Mouse (Mus musculus) liver, embryonic 11.5 days (tissue): ENCODE results near the gene Plcxd1. TPM values are rescaled to one million over a fixed set of nuclear protein-coding genes. Genes with fewer than 3 reads are reported as not detected.

Source experiments
- ATAC-seq: fragments of 200-750 bp; cut with Nextera tagmentation; replicated peaks from 2 replicates; pipeline ENCODE4 v1.8.0; 2017; ENCODE audit warnings: moderate number of reproducible peaks, mild to moderate bottlenecking, moderate TSS enrichment, moderate library complexity; ENCODE audit not compliant: low FRiP score
- DNase-seq: peaks from one replicate; pipeline ENCODE4 v3.0.0-alpha.2; 2017; ENCODE audit warnings: low spot score
- H3K27ac ChIP-seq: fragments of 300-500 bp; sonication (generic); 2 replicates; pipeline ENCODE4 v1.5.1; 2014; ENCODE audit warnings: mild to moderate bottlenecking, low read depth, low read length, control low read depth
- H3K27me3 ChIP-seq: fragments of 300-500 bp; sonication (generic); replicated peaks from 2 replicates; pipeline ENCODE4 v1.6.1; 2014; ENCODE audit warnings: low read length, mixed read lengths; ENCODE audit not compliant: control insufficient read depth, insufficient read depth
- H3K36me3 ChIP-seq: fragments of 300-500 bp; sonication (generic); 2 replicates; pipeline ENCODE4 v1.6.1; 2014; ENCODE audit warnings: mild to moderate bottlenecking, low read length, moderate library complexity, mixed read lengths; ENCODE audit not compliant: control insufficient read depth, insufficient read depth
- H3K4me1 ChIP-seq: fragments of 300-500 bp; sonication (generic); replicated peaks from 2 replicates; pipeline ENCODE4 v1.6.1; 2014; ENCODE audit warnings: low read length, mixed read lengths; ENCODE audit not compliant: control insufficient read depth, insufficient read depth
- H3K4me2 ChIP-seq: fragments of 300-500 bp; sonication (generic); 2 replicates; pipeline ENCODE4 v1.6.1; 2014; ENCODE audit warnings: mild to moderate bottlenecking, control low read depth, moderate library complexity
- H3K4me3 ChIP-seq: fragments of 300-500 bp; sonication (generic); 2 replicates; pipeline ENCODE4 v1.5.1; 2014; ENCODE audit warnings: low read depth, low read length, control low read depth
- H3K9ac ChIP-seq: fragments of 300-500 bp; sonication (generic); 2 replicates; pipeline ENCODE4 v1.6.1; 2014; ENCODE audit warnings: low read depth, low read length, control low read depth
- H3K9me3 ChIP-seq: fragments of 300-500 bp; sonication (generic); 2 replicates; pipeline ENCODE4 v1.6.1; 2016; ENCODE audit warnings: low read length, inconsistent platforms, mixed read lengths; ENCODE audit not compliant: control insufficient read depth
- WGBS: fragments of 180-500 bp; shearing (Covaris S2); extraction: QIAGEN DNeasy Blood & Tissue Kit; methylation state at CpG from one replicate; pipeline ENCODE4 v1.1.7; 2014; 5-methylcytosine and 5-hydroxymethylcytosine counted together
- polyA plus RNA-seq: library from polyadenylated mRNA; unstranded; fragments of >200 nt; fragmentation: Nextera tagmentation; extraction: Ambion mirVana; gene quantifications from 2 replicates; pipeline ENCODE4 v1.2.1, GENCODE M21; 2014

The Plcxd1 gene
- polyA plus RNA-seq, 1 experiment from 2014 or later: 0.71 TPM

GRCm38 (mm10) chr5:110094847-110095213 is 4.9 kb upstream of the Plcxd1 start:
- Histone ChIP-seq H3K4me3 (peak overlapping the region; percentile 52), H3K4me2 (peak overlapping the region; percentile 66), H3K9me3 (no peaks in the 10 kb centered on the region), H3K9ac (peak overlapping the region; percentile 65), H3K27me3 (no peaks in the 10 kb centered on the region), H3K36me3 (no peaks in the 10 kb centered on the region), H3K4me1 (no peaks in the 10 kb centered on the region; the same call in 1 of the 2 replicates), H3K27ac (peak overlapping the region; percentile 53)
- DNase-seq: no peak
- peak; percentile 43 for ATAC-seq
- WGBS: 6% methylated on average over 4 of the region's 4 CpGs

DNA sequence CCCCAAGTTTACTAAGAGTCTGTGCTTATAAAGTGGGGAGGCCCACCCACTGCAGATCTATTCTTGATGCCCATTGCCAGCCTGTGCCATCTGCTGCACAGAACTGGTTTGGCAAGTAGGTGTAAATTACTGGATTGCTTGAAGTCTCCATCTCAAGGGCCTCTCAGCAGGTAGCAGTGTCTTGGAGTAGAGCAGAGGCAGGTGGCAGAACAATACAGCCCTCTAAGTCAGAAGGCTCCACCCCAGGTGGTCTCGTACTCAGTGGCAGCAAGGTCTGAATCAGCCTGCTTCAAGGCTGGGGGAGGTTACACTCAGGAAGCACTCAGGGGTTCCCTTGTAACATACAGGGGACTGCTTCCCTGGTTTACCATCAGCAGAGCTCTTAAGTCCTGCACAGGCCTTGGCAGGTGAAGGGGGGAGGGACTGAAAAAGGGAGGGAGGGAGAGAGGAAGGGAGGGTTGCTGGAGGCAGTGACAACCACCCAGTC is 735 bp upstream of the Plcxd1 start:
- ATAC-seq (no peak), DNase-seq (no peak)
- Histone ChIP-seq H3K4me1 (peaks cover 18% of the 10 kb centered on the region), H3K9me3 (no peaks in the 10 kb centered on the region), H3K27me3 (peaks cover 7% of the 10 kb centered on the region; the same call in 1 of the 2 replicates), H3K4me3 (no peak overlapping the region), H3K36me3 (peaks cover 12% of the 10 kb centered on the region), H3K9ac (no peak overlapping the region), H3K4me2 (no peak overlapping the region), H3K27ac (no peak overlapping the region)
- 68% methylated on average over 1 of the region's 1 CpGs for WGBS

- H3K27ac ChIP-seq: no peak overlapping the region
- H3K4me3 ChIP-seq: peak overlapping the region; percentile 41
- peaks cover 32% of the 10 kb centered on the region for H3K36me3 ChIP-seq
- peaks cover 7% of the 10 kb centered on the region; the same call in 1 of the 2 replicates for H3K27me3 ChIP-seq
- peak overlapping the region; percentile 72 for H3K4me2 ChIP-seq
- 3% methylated on average over 36 of the region's 37 CpGs for WGBS
- no peak overlapping the region for H3K9ac ChIP-seq
- H3K4me1 ChIP-seq: peaks cover 19% of the 10 kb centered on the region
- peak; percentile 12; the same call in 1 of the 2 replicates for ATAC-seq
- peak; percentile 49 for DNase-seq
- no peaks in the 10 kb centered on the region for H3K9me3 ChIP-seq
These were observed 1.3 kb downstream of the Plcxd1 start for GRCm38 (mm10) chr5:110100921-110101631.

DNA sequence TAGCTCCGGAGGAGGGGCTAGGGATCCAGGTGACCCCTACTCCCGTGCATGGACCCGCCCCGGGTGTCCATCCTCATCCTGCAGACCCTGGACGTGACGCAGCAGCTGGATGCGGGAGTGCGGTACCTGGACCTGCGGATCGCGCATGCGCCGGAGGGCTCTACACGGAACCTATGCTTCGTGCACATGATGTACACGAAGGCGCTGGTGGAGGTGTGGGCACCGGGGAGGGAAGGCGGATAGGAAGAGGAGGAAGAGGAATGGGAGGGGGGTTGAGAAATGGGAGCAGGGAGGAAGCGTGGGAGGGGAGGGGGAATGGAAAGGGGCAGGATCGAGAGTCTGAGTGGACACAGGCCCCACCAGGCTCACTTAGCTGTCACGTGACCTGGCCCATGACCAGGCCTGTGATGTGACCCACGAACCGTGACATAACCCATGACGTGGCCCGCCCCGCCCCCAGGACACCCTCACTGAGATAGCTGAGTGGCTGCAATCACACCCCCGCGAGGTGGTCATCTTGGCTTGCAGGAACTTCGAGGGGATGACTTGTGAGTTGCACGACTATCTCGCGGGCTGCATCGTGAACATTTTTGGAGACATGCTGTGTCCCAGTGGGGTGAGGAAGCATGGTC is 2.1 kb downstream of the Plcxd1 start:
- H3K9ac ChIP-seq: no peak overlapping the region
- DNase-seq (peak; percentile 54), ATAC-seq (no peak; the same call in 1 of the 2 replicates)
- H3K4me1 ChIP-seq: peaks cover 26% of the 10 kb centered on the region
- WGBS: 12% methylated on average over 34 of the region's 34 CpGs
- H3K4me3 ChIP-seq: peak overlapping the region; percentile 41
- no peak overlapping the region for H3K27ac ChIP-seq
- H3K9me3 ChIP-seq: no peaks in the 10 kb centered on the region
- peaks cover 36% of the 10 kb centered on the region for H3K36me3 ChIP-seq
- peak overlapping the region; percentile 72 for H3K4me2 ChIP-seq
- H3K27me3 ChIP-seq: peaks cover 7% of the 10 kb centered on the region; the same call in 1 of the 2 replicates

DNA sequence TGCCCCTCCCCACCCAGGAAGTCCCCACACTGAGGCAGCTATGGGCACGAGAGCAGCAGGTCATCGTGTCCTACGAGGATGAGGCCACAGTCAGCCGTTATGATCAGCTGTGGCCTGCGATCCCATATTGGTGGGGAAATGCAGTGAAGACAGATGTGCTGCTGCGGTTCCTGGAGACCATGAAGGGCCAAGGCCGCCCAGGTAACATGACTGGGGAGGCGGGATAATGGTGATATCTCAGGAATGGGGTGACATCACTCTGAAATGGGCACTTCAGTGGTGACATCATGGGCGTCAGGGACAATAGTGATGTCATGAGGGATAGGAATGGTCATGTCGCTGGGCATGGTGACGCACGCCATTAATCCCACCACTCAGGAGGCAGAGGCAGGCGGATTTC is 2.7 kb downstream of the Plcxd1 start:
- Histone ChIP-seq H3K4me2 (peak overlapping the region; percentile 72), H3K4me3 (no peak overlapping the region)
- 84% methylated on average over 13 of the region's 13 CpGs for WGBS

GRCm38 (mm10) chr5:110102853-110103625 is 3.3 kb downstream of the Plcxd1 start:
- no peak overlapping the region for H3K4me3 ChIP-seq
- WGBS: 92% methylated on average over 19 of the region's 19 CpGs
- no peak overlapping the region for H3K27ac ChIP-seq
- no peaks in the 10 kb centered on the region for H3K9me3 ChIP-seq
- no peak overlapping the region for H3K9ac ChIP-seq
- ATAC-seq (no peak), DNase-seq (no peak)
- peaks cover 36% of the 10 kb centered on the region for H3K36me3 ChIP-seq
- H3K27me3 ChIP-seq: peaks cover 7% of the 10 kb centered on the region; the same call in 1 of the 2 replicates
- peaks cover 27% of the 10 kb centered on the region for H3K4me1 ChIP-seq
- no peak overlapping the region for H3K4me2 ChIP-seq

More for the DNA sequence above, 2.7 kb downstream of the Plcxd1 start:
- peaks cover 7% of the 10 kb centered on the region; the same call in 1 of the 2 replicates for H3K27me3 ChIP-seq
- no peaks in the 10 kb centered on the region for H3K9me3 ChIP-seq
- H3K36me3 ChIP-seq: peaks cover 36% of the 10 kb centered on the region
- H3K27ac ChIP-seq: no peak overlapping the region
- ATAC-seq (no peak), DNase-seq (no peak)
- H3K4me1 ChIP-seq: peaks cover 27% of the 10 kb centered on the region
- H3K9ac ChIP-seq: no peak overlapping the region

DNA sequence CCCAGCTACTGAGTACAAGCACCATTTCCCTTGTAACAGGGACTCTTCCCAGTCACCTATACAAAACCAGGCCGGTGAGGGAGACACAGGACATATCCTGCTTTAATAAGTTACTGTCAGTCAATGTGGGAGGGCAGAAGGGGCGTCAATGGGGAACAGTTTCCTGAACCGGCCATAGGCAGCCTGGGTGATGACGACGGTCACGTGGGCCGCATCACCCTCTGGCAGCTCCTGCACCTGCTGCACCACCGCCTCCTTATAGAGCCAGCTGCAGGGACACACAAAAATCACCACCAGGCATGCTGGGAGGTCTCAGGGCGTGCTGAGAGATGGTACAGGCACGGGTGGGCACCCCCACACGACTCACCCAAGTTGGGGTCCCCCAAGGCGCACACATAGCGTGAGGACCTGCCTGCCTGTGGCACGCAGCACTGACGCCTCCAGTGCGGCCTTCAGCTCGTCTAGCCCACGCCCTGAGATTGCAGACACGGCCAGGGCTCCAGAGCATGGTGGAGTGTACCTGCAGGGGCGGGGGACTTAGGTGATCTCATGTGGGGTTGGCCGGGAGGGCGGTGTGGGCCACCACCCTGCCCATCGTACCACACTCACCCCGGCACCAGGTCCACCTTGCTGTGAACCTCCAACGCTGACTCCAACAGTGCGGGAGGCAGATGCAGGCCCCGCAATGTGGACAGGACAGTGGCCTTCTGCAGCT is 4.3 kb downstream of the Plcxd1 start:
- H3K4me1 ChIP-seq: peaks cover 32% of the 10 kb centered on the region
- DNase-seq: no peak
- WGBS: 92% methylated on average over 27 of the region's 27 CpGs
- peaks cover 36% of the 10 kb centered on the region for H3K36me3 ChIP-seq
- peaks cover 7% of the 10 kb centered on the region; the same call in 1 of the 2 replicates for H3K27me3 ChIP-seq
- no peak overlapping the region for H3K4me3 ChIP-seq
- H3K4me2 ChIP-seq: no peak overlapping the region
- no peak overlapping the region for H3K9ac ChIP-seq
- H3K27ac ChIP-seq: no peak overlapping the region
- no peak for ATAC-seq
- no peaks in the 10 kb centered on the region for H3K9me3 ChIP-seq
